Mouse (Mus musculus) embryonic fibroblast, embryonic 13.5 days (primary cell): Measurements from ENCODE around the gene Vipr1.

Experiments
- CTCF ChIP-seq: IDR thresholded peaks from 2 replicates; pipeline ENCODE4 v1.5.1; 2011; ENCODE audit warnings: mild to moderate bottlenecking, control low read depth, low read length, moderate library complexity, borderline replicate concordance; ENCODE audit not compliant: insufficient read depth
- POLR2A ChIP-seq: IDR thresholded peaks from 2 replicates; pipeline ENCODE4 v1.6.1; 2011; ENCODE audit warnings: low read depth, mild to moderate bottlenecking, control low read depth, low read length, moderate library complexity

DNA sequence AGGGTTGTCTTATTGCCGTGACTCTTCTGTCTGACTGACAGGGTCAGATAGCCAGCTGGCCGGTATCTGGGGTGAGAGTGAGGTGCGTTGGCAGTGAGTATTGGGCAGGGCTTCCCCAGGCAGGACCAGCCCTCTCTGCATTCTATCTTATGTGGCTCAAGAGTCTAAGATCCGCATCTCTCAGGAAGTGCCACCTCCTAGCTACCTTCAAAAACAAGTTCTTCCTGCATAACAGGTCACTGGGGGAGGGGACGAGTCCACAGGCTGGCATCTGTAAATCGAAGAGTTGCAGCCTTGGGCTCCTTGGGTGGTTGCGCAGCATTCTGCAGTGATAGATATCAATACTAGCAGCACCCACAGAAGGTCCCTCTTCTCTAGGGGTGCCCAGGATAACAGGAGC is 4.5 kb downstream of the Vipr1 start:
- TF ChIP-seq CTCF, result no peak
- no peak for TF ChIP-seq POLR2A
